Mouse (Mus musculus) embryonic stem cell, embryonic (primary cell): ENCODE measurements around the gene Lrba.

ENCODE experiments used
- CTCF ChIA-PET, 4 experiments: fragments of 300-600 bp in 2 of 4; fragments of 350-600 bp in 2 of 4; sonication (Branson Sonifier 250); formaldehyde crosslinking; loops; one replicate each; lab custom pipeline; 2022; ENCODE audit warnings: inconsistent platforms in 2 of 4; lab: Charles Lee
- POLR2A ChIA-PET, 4 experiments: fragments of 300-600 bp in 2 of 4; fragments of 350-600 bp in 2 of 4; sonication (Branson Sonifier 250); formaldehyde crosslinking; loops; one replicate each; lab custom pipeline; 2022; ENCODE audit warnings: antibody characterized with exemption in 4 of 4, inconsistent platforms in 1 of 4; lab: Charles Lee

The Lrba gene

DNA sequence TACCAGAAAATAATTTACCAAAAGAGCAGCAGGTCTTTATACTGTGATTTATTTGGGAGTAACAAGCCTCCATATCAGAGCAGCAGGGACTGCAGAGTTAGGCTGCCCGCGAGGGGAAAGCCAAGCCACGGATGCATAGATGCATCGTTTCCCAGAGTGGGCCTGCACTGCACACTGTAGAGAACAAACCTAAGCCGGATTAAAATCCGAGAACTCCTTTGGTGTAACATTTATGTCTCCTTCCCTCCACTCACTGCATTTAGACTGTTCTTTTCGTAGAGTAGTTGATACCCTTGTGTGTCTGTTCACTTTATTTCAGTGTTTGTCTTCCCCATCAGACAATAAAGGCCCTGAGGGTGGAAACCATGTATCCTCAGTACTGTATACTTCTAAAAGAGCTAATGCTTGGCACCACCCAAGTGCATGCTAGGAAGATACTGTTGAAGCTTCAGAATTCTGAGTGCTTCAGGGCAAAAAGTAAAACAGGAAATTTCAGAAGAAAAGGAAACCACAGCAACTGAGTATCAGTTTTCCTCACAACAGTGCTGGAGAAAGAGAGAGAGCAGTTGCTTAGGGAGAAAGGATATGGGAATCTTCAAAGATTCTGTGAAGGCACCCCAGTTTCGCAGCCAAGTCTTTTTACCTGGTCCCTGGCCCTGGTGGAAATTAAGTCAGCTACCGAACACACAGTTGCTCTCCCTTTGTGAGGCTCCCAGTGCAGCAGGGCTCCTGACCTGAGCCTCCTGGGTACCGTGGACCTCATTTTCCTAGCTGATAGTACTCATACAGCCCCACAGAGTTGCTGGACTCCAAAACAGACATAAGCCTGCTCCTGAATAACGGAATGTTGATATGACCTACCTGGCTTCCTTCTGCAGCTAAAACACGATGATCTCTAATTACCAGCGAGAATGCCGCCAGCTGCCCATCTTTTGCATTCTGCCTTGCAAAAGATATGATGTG is 530.4 kb downstream of the Lrba start:
- ChIA-PET POLR2A (interaction anchor here in 1 of 4 experiments (0.6 kb wide), 1 partner anchor 362 kb away, joined by 3 read pairs; no protein-coding TSS in a partner anchor), CTCF (interaction anchor here in 1 of 4 experiments (0.6 kb wide), 1 partner anchor 212 kb away, joined by 4 read pairs; no protein-coding TSS in a partner anchor)

DNA sequence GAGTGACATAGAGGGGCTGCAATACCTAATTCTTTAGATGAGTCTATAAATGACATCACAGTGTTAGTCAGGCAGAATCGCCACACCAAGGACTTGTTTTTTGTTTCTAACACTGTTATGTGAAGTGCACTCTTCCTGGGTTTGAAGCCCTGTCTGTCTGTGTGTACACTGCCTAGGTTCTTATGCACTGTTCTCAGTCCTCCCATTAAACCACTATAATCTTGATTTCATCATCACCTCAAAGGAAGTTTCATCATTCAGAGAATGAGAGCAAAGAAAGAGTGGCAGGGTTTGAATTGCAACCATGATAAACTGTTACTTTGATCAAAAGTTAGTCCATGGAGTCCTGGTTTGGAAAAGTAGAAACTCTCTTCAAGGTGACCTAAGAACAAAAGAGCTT is 532.1 kb downstream of the Lrba start:
- ChIA-PET POLR2A (interaction anchor here in 1 of 4 experiments (0.6 to 1.0 kb wide), 3 partner anchors 14 to 428 kb away, joined by 3 read pairs; no protein-coding TSS in a partner anchor), CTCF (no interaction called here)

DNA sequence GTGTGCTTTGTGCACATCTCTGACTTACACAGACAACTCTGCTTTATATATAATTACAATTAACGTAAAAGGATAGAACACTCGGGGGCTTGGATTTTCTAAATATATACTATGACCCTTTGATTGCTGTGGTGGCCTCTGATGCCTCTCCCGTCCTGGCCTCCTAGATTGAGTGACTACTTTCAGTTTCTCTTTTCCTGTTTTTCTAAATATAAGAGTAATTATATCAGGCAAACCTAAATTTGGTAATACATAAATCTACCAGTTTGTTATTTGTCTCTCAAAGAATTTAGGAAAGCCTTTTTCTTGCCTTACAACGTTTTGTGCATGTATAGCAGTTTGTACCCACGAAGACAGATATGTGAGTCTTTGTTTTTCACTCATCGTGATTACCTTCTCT is 534.2 kb downstream of the Lrba start:
- ChIA-PET POLR2A (no interaction called here), CTCF (interaction anchor here in 2 of 4 experiments (0.6 kb wide), 2 partner anchors 54 to 178 kb away, joined by 3 to 6 read pairs; no protein-coding TSS in a partner anchor)

DNA sequence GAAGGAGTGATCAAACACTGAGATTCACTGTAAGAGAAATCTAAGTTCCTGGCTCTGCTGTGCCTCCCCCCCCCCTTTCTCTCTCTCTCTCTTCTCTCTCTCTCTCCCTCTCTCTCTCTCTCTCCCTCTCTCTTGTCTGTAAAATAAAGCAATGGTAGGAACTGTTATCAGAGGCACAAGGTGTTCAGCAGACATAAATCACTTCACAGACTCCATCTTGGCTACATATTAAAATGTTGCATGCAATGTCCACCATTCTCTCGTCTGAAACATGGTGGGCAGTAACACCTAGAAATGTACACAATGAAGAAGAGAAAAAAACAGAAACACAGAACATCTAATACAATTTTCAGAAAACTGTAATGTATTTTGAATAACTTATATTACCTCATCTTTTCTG is 534.9 kb downstream of the Lrba start:
- ChIA-PET POLR2A (interaction anchor here in 1 of 4 experiments (0.6 kb wide), 1 partner anchor 85 kb away, joined by 3 read pairs; no protein-coding TSS in a partner anchor), CTCF (no interaction called here)

DNA sequence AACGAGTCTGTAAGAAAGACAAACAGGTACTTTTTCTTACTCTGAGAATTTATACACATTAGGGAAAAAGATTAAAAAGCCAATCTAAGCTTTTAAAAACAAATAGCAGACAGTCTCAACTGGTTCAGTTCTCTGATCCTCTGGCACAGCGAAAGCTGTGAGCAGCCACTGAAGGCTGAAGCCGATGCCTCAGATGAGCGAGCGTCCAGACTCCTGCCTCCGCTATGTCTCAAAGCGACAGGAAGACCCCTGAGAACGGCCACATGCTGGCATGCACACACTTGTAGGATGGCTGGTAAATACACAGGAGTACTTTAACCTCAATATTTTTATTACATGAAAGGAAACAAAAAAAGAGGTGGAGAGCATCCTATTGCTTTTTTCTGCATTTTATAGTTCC is 535.4 kb downstream of the Lrba start:
- CTCF ChIA-PET = no interaction called here
- POLR2A ChIA-PET = interaction anchor here in 1 of 4 experiments (0.6 kb wide), 1 partner anchor 85 kb away, joined by 3 read pairs; no protein-coding TSS in a partner anchor

DNA sequence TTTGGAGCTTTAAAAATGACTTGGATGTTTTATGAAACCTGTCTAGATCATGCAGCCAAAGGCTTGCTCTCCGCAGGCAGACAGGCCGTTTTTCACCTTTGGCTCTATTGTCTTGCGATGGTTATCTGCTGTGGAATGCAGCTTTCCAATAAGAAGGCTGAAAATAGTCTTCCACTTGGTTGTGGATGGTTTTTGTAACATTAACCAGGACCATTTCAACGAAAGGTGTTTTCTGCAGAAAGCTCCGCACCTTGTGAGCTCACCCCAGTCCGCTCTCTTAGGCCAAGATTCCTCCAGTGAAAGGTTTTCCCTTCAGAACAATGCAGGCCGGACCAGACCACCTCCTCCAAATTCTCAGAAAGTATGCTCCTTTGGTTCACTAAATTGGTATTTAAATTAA is 536.0 kb downstream of the Lrba start:
- ChIA-PET CTCF (interaction anchor here in 2 of 4 experiments (0.7 to 1.7 kb wide), 2 partner anchors 22 to 216 kb away, joined by 3 to 7 read pairs; no protein-coding TSS in a partner anchor), POLR2A (no interaction called here)

DNA sequence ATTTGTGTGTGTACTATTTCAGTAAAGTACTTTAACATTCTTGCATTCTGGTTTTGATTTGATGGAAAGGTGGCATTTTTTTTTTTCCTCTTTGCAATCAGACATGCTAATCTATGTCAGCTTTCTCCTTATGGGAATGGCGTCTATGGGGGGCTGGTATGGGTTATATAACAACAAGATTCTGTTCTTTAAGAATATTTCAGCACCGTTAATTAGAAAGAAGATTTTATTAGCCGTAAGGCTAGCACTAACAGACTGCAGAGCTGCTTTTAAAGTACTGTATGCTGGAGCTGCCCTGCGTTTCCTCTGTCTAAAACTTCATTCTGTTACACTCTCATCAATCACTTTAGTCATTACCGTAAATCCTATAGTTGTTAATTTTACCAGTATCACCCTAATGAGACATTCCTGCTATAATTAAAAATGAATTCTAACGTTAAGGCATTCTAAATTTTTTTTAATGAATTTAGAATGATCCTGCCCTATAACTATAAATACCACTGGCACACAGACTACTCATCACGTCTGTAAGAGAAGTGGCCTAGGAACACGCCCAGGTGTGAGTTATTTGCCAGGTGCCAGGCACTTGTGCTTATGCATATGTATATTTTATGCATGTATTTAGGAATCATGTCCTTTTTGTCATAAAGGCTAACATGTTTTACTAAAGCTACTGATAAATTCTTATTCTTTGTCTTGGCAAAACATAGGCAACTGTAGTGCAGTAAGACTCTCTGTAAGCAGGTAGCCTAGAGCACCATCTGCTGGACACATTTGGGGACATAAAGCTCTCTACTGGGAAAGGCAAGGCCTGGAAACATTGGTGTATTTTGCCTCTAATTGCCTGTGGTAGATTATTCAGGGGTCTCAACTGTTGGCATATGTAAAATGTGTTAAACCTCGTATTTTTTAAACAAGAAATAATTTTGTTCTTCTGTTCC is 536.9 kb downstream of the Lrba start:
- ChIA-PET POLR2A (interaction anchor here in 1 of 4 experiments (1.0 kb wide), 1 partner anchor 433 kb away, joined by 3 read pairs; no protein-coding TSS in a partner anchor), CTCF (interaction anchor here (0.5 to 1.7 kb wide), 26 partner anchors 8 to 648 kb away, joined by 3 to 20 read pairs (median 3); no protein-coding TSS in a partner anchor)

DNA sequence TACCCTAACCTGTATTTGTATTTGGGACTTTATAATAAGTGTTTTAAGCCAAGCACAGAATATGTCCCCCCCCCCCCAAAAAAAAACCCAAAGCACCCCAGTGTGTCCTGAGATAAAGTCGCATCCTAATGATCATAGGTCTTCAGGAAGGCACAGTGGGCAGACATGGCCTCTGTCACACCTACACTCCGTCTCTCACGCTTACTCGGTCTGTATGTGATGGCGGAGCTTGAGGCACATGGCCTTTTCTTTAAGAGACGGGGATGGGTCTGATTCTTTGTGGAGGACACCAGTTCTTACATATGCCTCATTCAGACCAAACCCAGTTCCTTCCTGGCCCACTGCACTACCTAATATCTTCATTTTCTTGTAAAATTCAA is 537.5 kb downstream of the Lrba start:
- ChIA-PET POLR2A (interaction anchor here in 1 of 4 experiments (1.0 kb wide), 1 partner anchor 433 kb away, joined by 3 read pairs; no protein-coding TSS in a partner anchor), CTCF (interaction anchor here (0.5 to 1.7 kb wide), 26 partner anchors 8 to 648 kb away, joined by 3 to 20 read pairs (median 3); no protein-coding TSS in a partner anchor)

DNA sequence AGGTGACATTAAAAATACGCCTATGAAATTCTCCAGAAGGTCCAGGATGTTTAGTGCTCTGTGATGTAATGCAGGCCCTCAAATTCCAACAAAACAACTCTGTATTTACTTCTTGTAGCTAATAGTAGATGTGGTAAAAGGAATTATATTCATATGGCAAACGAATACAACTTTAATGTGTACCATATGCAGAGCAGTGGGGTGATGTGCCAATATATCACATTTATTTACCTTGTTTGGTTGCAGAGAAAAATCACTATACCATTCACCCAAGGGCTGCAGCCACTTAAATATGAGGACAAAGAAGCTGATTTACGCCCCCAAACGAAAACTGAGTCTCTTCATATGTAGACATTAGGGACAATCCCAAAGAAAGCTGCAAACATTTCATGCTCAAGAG is 538.0 kb downstream of the Lrba start:
- ChIA-PET POLR2A (interaction anchor here in 2 of 4 experiments (0.6 to 1.0 kb wide), 2 partner anchors 433 to 434 kb away, joined by 3 read pairs; no protein-coding TSS in a partner anchor), CTCF (interaction anchor here in 2 of 4 experiments (0.5 to 1.9 kb wide), 7 partner anchors 10 to 633 kb away, joined by 3 to 14 read pairs (median 3); no protein-coding TSS in a partner anchor)

DNA sequence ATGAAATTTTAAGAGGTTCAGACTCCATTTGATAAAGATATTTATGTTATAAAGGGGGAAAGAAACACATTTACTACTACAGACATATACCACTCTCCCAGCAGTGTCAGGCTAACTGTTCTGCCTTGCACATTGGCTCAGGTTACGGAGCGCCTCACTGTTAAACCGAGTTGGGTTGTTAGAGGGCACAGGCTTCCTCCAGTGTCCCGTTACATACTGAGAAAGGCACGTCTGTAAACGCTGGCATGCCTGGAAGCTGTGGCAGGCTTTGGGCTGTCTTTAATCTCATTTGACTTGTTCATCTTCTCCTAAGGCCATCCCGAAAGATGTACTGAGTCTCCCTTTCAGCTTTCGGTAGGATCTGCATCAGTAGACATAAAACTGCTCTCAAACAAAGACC is 544.1 kb downstream of the Lrba start:
- CTCF ChIA-PET = interaction anchor here in 1 of 4 experiments (0.5 to 0.6 kb wide), 2 partner anchors 471 to 477 kb away, joined by 3 to 16 read pairs; no protein-coding TSS in a partner anchor
- POLR2A ChIA-PET = interaction anchor here in 2 of 4 experiments (0.6 to 1.2 kb wide), 2 partner anchors 11 to 154 kb away, joined by 3 read pairs; no protein-coding TSS in a partner anchor

DNA sequence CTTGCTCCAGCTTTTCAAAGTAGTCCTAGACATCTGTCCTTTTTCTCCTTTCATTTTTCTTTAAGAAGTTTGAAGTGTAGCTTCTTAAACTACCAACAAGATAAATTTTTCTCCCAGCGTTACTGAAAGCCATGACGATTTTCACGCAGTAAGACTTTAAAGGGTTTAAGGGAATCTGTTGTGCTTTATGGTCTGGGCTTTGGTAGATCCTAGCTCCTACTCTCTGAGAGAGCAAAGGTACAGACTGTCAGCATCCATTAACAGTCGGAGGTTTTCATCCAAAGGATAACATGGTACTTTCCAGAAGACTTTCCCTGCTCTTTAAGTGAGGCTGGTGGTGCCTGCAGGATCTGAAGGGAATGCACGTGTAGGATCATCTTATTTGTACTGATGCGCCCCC is 544.5 kb downstream of the Lrba start:
- ChIA-PET POLR2A (interaction anchor here in 2 of 4 experiments (0.6 to 1.2 kb wide), 2 partner anchors 11 to 155 kb away, joined by 3 read pairs; no protein-coding TSS in a partner anchor), CTCF (interaction anchor here in 2 of 4 experiments (0.5 to 0.6 kb wide), 3 partner anchors 204 to 477 kb away, joined by 3 to 16 read pairs (median 5); no protein-coding TSS in a partner anchor)

DNA sequence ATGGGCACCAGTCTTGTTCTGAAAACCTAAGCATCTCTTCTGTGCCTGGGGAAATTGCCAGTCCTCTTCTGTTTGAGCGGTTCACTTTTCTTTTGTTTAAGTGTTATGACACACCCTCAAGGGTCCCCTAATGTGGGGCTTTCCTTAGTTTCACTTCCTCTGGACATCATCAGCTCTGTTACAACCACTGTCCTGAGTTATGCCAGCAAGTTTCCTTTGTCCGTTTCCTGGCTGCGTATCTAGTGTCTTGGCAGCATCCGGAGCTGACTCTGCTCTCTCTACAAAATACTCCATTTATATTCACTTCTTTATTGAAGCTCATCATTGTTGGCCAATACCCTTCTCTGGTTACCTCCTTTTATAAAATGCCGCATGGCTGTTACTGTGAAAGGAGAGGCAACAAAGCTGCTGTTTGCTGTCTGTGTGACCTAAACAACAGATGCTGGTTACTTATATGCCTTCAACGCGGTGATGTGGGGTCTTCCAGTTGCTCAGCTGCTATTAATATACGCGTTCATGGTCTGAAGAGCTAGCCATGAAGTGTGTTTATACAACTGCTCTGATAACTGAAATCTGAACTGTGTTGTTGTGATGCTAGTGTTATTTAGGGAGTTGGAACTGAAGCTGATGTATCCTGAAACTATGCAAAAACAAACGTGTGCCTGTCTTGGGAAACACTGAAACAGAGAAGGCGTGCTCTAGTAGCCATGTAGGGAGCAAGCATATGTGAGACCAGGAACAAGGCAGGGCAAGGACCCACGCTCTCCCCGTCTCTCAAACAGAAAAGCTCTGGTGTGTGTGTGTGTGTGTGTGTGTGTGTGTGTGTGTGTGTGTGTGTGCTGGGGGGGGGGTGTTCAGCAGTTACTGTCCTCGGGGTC is 550.3 kb downstream of the Lrba start:
- CTCF ChIA-PET = interaction anchor here in 2 of 4 experiments (0.7 to 1.2 kb wide), 6 partner anchors 10 to 73 kb away, joined by 3 to 5 read pairs (median 3); no protein-coding TSS in a partner anchor
- POLR2A ChIA-PET = interaction anchor here in 3 of 4 experiments (0.7 kb wide), 3 partner anchors 404 to 851 kb away, joined by 3 read pairs; no protein-coding TSS in a partner anchor

DNA sequence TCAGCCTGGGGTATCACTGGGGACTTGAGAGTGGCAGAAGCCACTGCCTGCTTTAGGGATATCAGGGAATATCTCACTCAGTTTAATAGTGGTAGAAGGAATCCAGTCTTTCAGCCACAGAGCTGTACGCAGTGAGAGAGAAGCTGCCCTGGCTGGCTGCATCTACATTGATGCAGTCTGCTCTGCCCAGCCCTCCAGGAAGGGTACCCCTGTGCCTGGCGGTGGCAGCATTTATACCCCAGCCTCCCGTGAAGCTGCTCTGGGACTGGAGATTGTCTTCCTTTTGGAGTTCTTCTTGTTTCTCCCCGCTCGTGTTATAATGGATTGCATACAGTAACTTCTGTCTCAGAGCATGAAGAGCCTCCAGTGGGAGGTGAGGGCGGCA is 551.0 kb downstream of the Lrba start:
- CTCF ChIA-PET = interaction anchor here in 2 of 4 experiments (0.7 to 1.4 kb wide), 7 partner anchors 10 to 447 kb away, joined by 3 to 5 read pairs (median 3); no protein-coding TSS in a partner anchor
- POLR2A ChIA-PET = interaction anchor here in 3 of 4 experiments (0.7 kb wide), 3 partner anchors 403 to 851 kb away, joined by 3 read pairs; no protein-coding TSS in a partner anchor

DNA sequence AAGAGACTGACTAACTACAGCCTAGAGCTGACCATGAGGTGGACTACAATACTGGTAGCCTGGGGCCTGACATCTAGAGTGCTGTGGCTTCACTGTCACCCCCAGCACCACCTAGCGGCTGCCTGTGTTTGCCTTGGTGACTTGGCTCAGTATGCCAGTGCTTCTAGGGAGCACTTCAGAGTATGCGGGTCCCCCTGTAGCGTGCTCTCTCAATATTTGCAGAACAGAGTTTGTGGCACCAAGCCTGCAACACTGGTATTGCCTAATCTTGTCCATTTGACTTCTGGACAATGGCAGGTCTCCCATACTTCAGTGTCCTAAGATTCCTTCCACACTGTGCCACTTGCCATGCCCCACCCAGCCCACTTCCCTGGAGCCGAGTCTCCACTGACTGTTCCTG is 555.2 kb downstream of the Lrba start:
- POLR2A ChIA-PET = interaction anchor here in 2 of 4 experiments (0.7 to 1.5 kb wide), 3 partner anchors 10 to 144 kb away, joined by 3 read pairs; no protein-coding TSS in a partner anchor
- CTCF ChIA-PET = interaction anchor here in 2 of 4 experiments (0.9 to 1.0 kb wide), 3 partner anchors 8 to 451 kb away, joined by 3 read pairs; no protein-coding TSS in a partner anchor

DNA sequence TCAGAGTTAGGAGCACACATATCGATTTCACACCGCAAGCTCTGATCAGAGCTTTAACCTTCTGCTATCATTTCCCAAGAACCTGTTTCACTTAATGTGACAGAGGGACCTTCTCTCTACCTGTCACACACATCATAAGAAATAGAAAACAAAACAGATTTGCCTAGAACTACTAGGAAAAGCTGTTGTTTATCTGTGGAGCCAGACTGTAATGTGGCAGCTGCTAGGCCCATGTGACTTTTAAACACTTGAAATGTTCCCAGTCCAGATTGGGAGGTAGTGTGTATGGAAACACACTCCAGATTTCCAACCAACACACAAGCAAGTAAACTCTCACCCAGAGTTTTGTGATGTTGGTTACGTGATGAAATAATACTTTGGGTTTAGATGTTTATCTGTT is 559.6 kb downstream of the Lrba start:
- POLR2A ChIA-PET = interaction anchor here in 2 of 4 experiments (0.6 to 1.0 kb wide), 3 partner anchors 12 to 131 kb away, joined by 3 read pairs; no protein-coding TSS in a partner anchor
- CTCF ChIA-PET = no interaction called here

DNA sequence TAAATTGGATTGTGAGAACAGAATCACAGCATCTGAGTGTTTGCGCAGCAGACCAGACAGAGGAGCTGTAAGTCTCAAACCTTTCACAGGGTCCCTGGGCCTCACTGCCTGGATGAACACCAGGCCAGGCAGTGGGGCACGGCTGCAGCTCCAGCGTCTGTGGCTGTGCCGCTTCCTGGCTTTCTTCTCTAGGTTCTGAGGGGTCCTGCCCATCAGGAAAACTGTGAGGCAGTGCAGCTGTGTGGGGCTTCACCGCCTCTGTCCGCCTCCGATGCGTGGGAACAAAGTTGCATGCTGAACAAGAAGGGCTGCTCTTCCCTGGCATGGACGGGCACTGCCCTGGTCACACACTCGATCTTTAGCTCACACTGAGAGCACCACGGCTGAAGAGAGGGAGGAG is 560.5 kb downstream of the Lrba start:
- CTCF ChIA-PET = interaction anchor here in 2 of 4 experiments (0.9 to 1.2 kb wide), 4 partner anchors 10 to 456 kb away, joined by 3 read pairs; no protein-coding TSS in a partner anchor
- POLR2A ChIA-PET = interaction anchor here in 1 of 4 experiments (0.6 kb wide), 1 partner anchor 189 kb away, joined by 3 read pairs; no protein-coding TSS in a partner anchor
